In the genomic region with DNA sequence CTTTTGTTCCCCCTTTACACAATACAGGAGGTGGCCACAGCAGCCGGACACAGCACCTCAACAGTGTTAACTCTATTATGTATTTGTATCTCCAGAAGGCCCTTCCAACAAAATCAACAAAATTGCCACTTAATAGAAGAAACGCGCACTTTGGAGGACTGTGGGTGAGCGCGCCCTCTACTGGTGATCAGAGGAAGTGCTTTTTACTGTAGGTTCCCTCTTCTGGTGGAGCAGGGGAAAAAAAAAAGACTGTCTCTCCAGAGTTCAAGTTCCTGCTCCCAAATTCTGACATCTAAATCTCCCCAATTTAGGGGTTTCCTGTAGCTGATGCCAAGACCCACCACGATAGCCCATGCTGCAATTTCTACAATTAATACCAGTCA, we compare ENCODE assay signal across 8 mouse cellular contexts. TPM values are rescaled to one million over a fixed set of nuclear protein-coding genes. Genes with fewer than 3 reads are reported as not detected.
DNase-seq lines count a peak whose midpoint lies in the region; ATAC-seq and TF ChIP-seq lines count a peak whose summit lies in the region.

No protein-coding gene starts in this region.

- no peak overlapping the region for H3K4me2 ChIP-seq in intestine, postnatal 0 days (replicated peaks; ENCODE audit: low read depth)
- no peak overlapping the region for H3K4me2 ChIP-seq in intestine, embryonic 16.5 days (ENCODE audit: low read depth, low read length)
- no peak overlapping the region for H3K4me2 ChIP-seq in forebrain, embryonic 14.5 days (ENCODE audit: low read length)
- no peak overlapping the region for H3K4me2 ChIP-seq in hindbrain, embryonic 14.5 days (replicated peaks)
- H3K4me2 ChIP-seq in limb, embryonic 12.5 days = peak overlapping the region; percentile 37
- H3K4me2 ChIP-seq in neural tube, embryonic 13.5 days = no peak overlapping the region

- WGBS in intestine, postnatal 0 days = 2% methylated on average over 6 of the region's 6 CpGs
- WGBS in intestine, embryonic 16.5 days = 2% methylated on average over 6 of the region's 6 CpGs
- WGBS in forebrain, embryonic 14.5 days = 3% methylated on average over 6 of the region's 6 CpGs
- WGBS in hindbrain, embryonic 14.5 days = 3% methylated on average over 6 of the region's 6 CpGs
- 2% methylated on average over 6 of the region's 6 CpGs for WGBS in limb, embryonic 12.5 days
- 3% methylated on average over 6 of the region's 6 CpGs for WGBS in neural tube, embryonic 13.5 days

- peak; percentile 98 for TF ChIP-seq CTCF in intestine, postnatal 0 days (IDR thresholded peaks at IDR 0.05; ENCODE audit: low read depth)

- no peak overlapping the region for H3K9ac ChIP-seq in intestine, postnatal 0 days (ENCODE audit: low read depth, low read length)
- H3K9ac ChIP-seq in intestine, embryonic 16.5 days (ENCODE audit: low read depth, low read length) = no peak overlapping the region
- no peak overlapping the region for H3K9ac ChIP-seq in forebrain, embryonic 14.5 days (ENCODE audit: low read length)
- no peak overlapping the region for H3K9ac ChIP-seq in hindbrain, embryonic 14.5 days
- H3K9ac ChIP-seq in limb, embryonic 12.5 days (replicated peaks) = no peak overlapping the region
- H3K9ac ChIP-seq in neural tube, embryonic 13.5 days = no peak overlapping the region

- H3K9me3 ChIP-seq in intestine, postnatal 0 days (ENCODE audit: control insufficient read depth) = no peaks in the 10 kb centered on the region
- H3K9me3 ChIP-seq in intestine, embryonic 16.5 days (ENCODE audit: control insufficient read depth, low read length) = no peaks in the 10 kb centered on the region
- H3K9me3 ChIP-seq in forebrain, embryonic 14.5 days (replicated peaks; ENCODE audit: control insufficient read depth, low read length) = no peaks in the 10 kb centered on the region
- H3K9me3 ChIP-seq in hindbrain, embryonic 14.5 days (ENCODE audit: control insufficient read depth, low read length) = no peaks in the 10 kb centered on the region
- H3K9me3 ChIP-seq in limb, embryonic 12.5 days = no peaks in the 10 kb centered on the region
- no peaks in the 10 kb centered on the region for H3K9me3 ChIP-seq in neural tube, embryonic 13.5 days

- H3K4me1 ChIP-seq in intestine, postnatal 0 days (replicated peaks; ENCODE audit: control insufficient read depth, insufficient read depth, low read length) = no peaks in the 10 kb centered on the region
- H3K4me1 ChIP-seq in intestine, embryonic 16.5 days (ENCODE audit: control insufficient read depth, insufficient read depth, low read length) = no peaks in the 10 kb centered on the region
- H3K4me1 ChIP-seq in forebrain, embryonic 14.5 days (ENCODE audit: control insufficient read depth, insufficient read depth, low read length) = peaks cover 10% of the 10 kb centered on the region; the same call in 1 of the 2 replicates
- H3K4me1 ChIP-seq in hindbrain, embryonic 14.5 days (replicated peaks; ENCODE audit: control insufficient read depth, insufficient read depth, low read length) = peaks cover 6% of the 10 kb centered on the region
- H3K4me1 ChIP-seq in limb, embryonic 12.5 days (replicated peaks) = peaks cover 23% of the 10 kb centered on the region
- peaks cover 30% of the 10 kb centered on the region for H3K4me1 ChIP-seq in neural tube, embryonic 13.5 days (replicated peaks)

- no peak overlapping the region for H3K4me3 ChIP-seq in intestine, postnatal 0 days (ENCODE audit: low read depth, low read length)
- H3K4me3 ChIP-seq in intestine, embryonic 16.5 days (ENCODE audit: low read length) = no peak overlapping the region
- H3K4me3 ChIP-seq in forebrain, embryonic 14.5 days (ENCODE audit: low read depth, low read length) = no peak overlapping the region
- no peak overlapping the region for H3K4me3 ChIP-seq in hindbrain, embryonic 14.5 days (replicated peaks; ENCODE audit: low read length)
- H3K4me3 ChIP-seq in limb, embryonic 12.5 days (replicated peaks) = no peak overlapping the region
- H3K4me3 ChIP-seq in neural tube, embryonic 13.5 days = no peak overlapping the region

- H3K27ac ChIP-seq in intestine, postnatal 0 days (ENCODE audit: low read depth, low read length) = no peak overlapping the region
- H3K27ac ChIP-seq in intestine, embryonic 16.5 days (ENCODE audit: low read length) = no peak overlapping the region
- no peak overlapping the region for H3K27ac ChIP-seq in forebrain, embryonic 14.5 days (ENCODE audit: low read depth, low read length)
- H3K27ac ChIP-seq in hindbrain, embryonic 14.5 days = peak overlapping the region; percentile 44; the same call in 1 of the 2 replicates
- H3K27ac ChIP-seq in limb, embryonic 12.5 days = no peak overlapping the region
- H3K27ac ChIP-seq in neural tube, embryonic 13.5 days (replicated peaks) = peak overlapping the region; percentile 38; the same call in 1 of the 2 replicates

- DNase-seq in c-Kit-positive CD71-positive TER-119-positive erythroid progenitor cells, embryonic 14.5 days (ENCODE audit: low spot score) = peak; percentile 57
- peak; percentile 81 for DNase-seq in forebrain, embryonic 14.5 days (ENCODE audit: low spot score)
- peak; percentile 84 for DNase-seq in hindbrain, embryonic 14.5 days (ENCODE audit: low spot score)
- peak; percentile 70 for DNase-seq in testis, postnatal 14 days (ENCODE audit: low spot score)

- H3K36me3 ChIP-seq in intestine, postnatal 0 days (ENCODE audit: control insufficient read depth, insufficient read depth) = no peaks in the 10 kb centered on the region
- H3K36me3 ChIP-seq in intestine, embryonic 16.5 days (ENCODE audit: control insufficient read depth, insufficient read depth, low read length) = no peaks in the 10 kb centered on the region
- H3K36me3 ChIP-seq in forebrain, embryonic 14.5 days (ENCODE audit: control insufficient read depth, insufficient read depth, low read length) = no peaks in the 10 kb centered on the region
- no peaks in the 10 kb centered on the region for H3K36me3 ChIP-seq in hindbrain, embryonic 14.5 days (replicated peaks; ENCODE audit: control insufficient read depth, insufficient read depth)
- H3K36me3 ChIP-seq in limb, embryonic 12.5 days = no peaks in the 10 kb centered on the region
- H3K36me3 ChIP-seq in neural tube, embryonic 13.5 days = no peaks in the 10 kb centered on the region

- ATAC-seq in intestine, postnatal 0 days = peak; percentile 16; the same call in 1 of the 2 replicates
- no peak; the same call in 1 of the 2 replicates for ATAC-seq in intestine, embryonic 16.5 days
- 0 out of 2 replicates have a peak, but pooled peaks have one; percentile 37 for ATAC-seq in forebrain, embryonic 14.5 days
- no peak for ATAC-seq in hindbrain, embryonic 14.5 days (ENCODE audit: low FRiP score)
- ATAC-seq in limb, embryonic 12.5 days (ENCODE audit: insufficient number of reproducible peaks, insufficient read depth, low FRiP score, low TSS enrichment, low read depth) = no peak
- no peak for ATAC-seq in neural tube, embryonic 13.5 days (ENCODE audit: low read depth)

- H3K27me3 ChIP-seq in intestine, postnatal 0 days (replicated peaks; ENCODE audit: control insufficient read depth, insufficient read depth, low read length) = no peaks in the 10 kb centered on the region
- H3K27me3 ChIP-seq in intestine, embryonic 16.5 days (replicated peaks; ENCODE audit: control insufficient read depth, insufficient read depth, low read length) = no peaks in the 10 kb centered on the region
- H3K27me3 ChIP-seq in forebrain, embryonic 14.5 days (replicated peaks; ENCODE audit: control insufficient read depth, insufficient read depth, low read length) = no peaks in the 10 kb centered on the region
- no peaks in the 10 kb centered on the region for H3K27me3 ChIP-seq in hindbrain, embryonic 14.5 days (ENCODE audit: control insufficient read depth, insufficient read depth, low read length)
- H3K27me3 ChIP-seq in limb, embryonic 12.5 days = no peaks in the 10 kb centered on the region
- no peaks in the 10 kb centered on the region for H3K27me3 ChIP-seq in neural tube, embryonic 13.5 days

RNA-seq across cellular contexts. Expression of gene Msi2, which starts 10.2 kb away (rescaled TPM):
- polyA plus RNA-seq in intestine, postnatal 0 days (2015; fragmentation: Nextera tagmentation; extraction: Ambion mirVana) = 7.5 and 8.9 TPM in 2 replicates
- polyA plus RNA-seq in intestine, embryonic 16.5 days (2015; fragmentation: Nextera tagmentation; extraction: Ambion mirVana) = 8.7 and 10.0 TPM in 2 replicates
- 19.9 and 20.3 TPM in 2 replicates for polyA plus RNA-seq in forebrain, embryonic 14.5 days (2014; fragmentation: Nextera tagmentation; extraction: Ambion mirVana)
- 22.4 and 26.5 TPM in 2 replicates for polyA plus RNA-seq in hindbrain, embryonic 14.5 days (2014; fragmentation: Nextera tagmentation; extraction: Ambion mirVana)
- polyA plus RNA-seq in limb, embryonic 12.5 days (2016; fragmentation: Nextera tagmentation; extraction: Ambion mirVana) = 16.8 and 24.0 TPM in 2 replicates
- polyA plus RNA-seq in neural tube, embryonic 13.5 days (2015; fragmentation: Nextera tagmentation; extraction: Ambion mirVana) = 20.9 and 21.7 TPM in 2 replicates

Comparison
In these comparisons a context has a peak if more than half of its experiments do, and no peak if none do; other contexts are left out.
1. ATAC-seq: peak in intestine, postnatal 0 days (single experiment) and forebrain, embryonic 14.5 days (single experiment); none in intestine, embryonic 16.5 days (single experiment), hindbrain, embryonic 14.5 days (single experiment), limb, embryonic 12.5 days (single experiment) and neural tube, embryonic 13.5 days (single experiment).
2. H3K27ac ChIP-seq: peak in hindbrain, embryonic 14.5 days (single experiment) and neural tube, embryonic 13.5 days (single experiment); none in intestine, postnatal 0 days (single experiment), intestine, embryonic 16.5 days (single experiment), forebrain, embryonic 14.5 days (single experiment) and limb, embryonic 12.5 days (single experiment).
3. Peak in every context shown above with its lines, with median percentiles within 50 percentile points of each other: DNase-seq.